Mouse (Mus musculus) kidney, postnatal 0 days (tissue): Measurements from ENCODE around the gene Pcdh9. TPM values are rescaled to one million over a fixed set of nuclear protein-coding genes. Genes with fewer than 3 reads are reported as not detected.
A peak's percentile ranks its signal among the peaks of the same experiment; 100 is the strongest.

Experiments
- ATAC-seq: fragments of 200-750 bp; cut with Nextera tagmentation; replicated peaks from 2 replicates; pipeline ENCODE4 v1.8.0; 2017; ENCODE audit warnings: low read depth, moderate number of reproducible peaks, moderate TSS enrichment, moderate library complexity; ENCODE audit not compliant: low FRiP score
- DNase-seq: peaks from one replicate; pipeline ENCODE4 v3.0.0-alpha.2; 2016; ENCODE audit warnings: low spot score
- H3K27ac ChIP-seq: fragments of 300-500 bp; sonication (generic); 2 replicates; pipeline ENCODE4 v1.5.1; 2014; ENCODE audit warnings: mild to moderate bottlenecking
- H3K27me3 ChIP-seq: fragments of 300-500 bp; sonication (generic); 2 replicates; pipeline ENCODE4 v1.6.1; 2014; ENCODE audit warnings: low read length, mixed read lengths; ENCODE audit not compliant: insufficient read depth
- H3K36me3 ChIP-seq: fragments of 300-500 bp; sonication (generic); 2 replicates; pipeline ENCODE4 v1.6.1; 2014; ENCODE audit warnings: low read length, mixed read lengths; ENCODE audit not compliant: insufficient read depth
- H3K4me1 ChIP-seq: fragments of 300-500 bp; sonication (generic); replicated peaks from 2 replicates; pipeline ENCODE4 v1.6.1; 2014; ENCODE audit warnings: antibody characterized with exemption, low read length, mixed read lengths; ENCODE audit not compliant: insufficient read depth
- H3K4me2 ChIP-seq: fragments of 300-500 bp; sonication (generic); 2 replicates; pipeline ENCODE4 v1.6.1; 2014; ENCODE audit warnings: mild to moderate bottlenecking, low read length, moderate library complexity, mixed read lengths
- H3K4me3 ChIP-seq: fragments of 300-500 bp; sonication (generic); replicated peaks from 2 replicates; pipeline ENCODE4 v1.5.1; 2014; ENCODE audit warnings: low read depth, low read length
- H3K9ac ChIP-seq: fragments of 300-500 bp; sonication (generic); 2 replicates; pipeline ENCODE4 v1.6.1; 2014; ENCODE audit warnings: low read depth, low read length
- H3K9me3 ChIP-seq: fragments of 300-500 bp; sonication (generic); replicated peaks from 2 replicates; pipeline ENCODE4 v1.6.1; 2016; ENCODE audit warnings: low read length, inconsistent platforms, mixed read lengths
- CTCF ChIP-seq: IDR thresholded peaks from 2 replicates; pipeline ENCODE4 v1.5.1; 2016; ENCODE audit warnings: antibody characterized with exemption, low read depth, mild to moderate bottlenecking, moderate library complexity
- WGBS: fragments of 180-500 bp; shearing (Covaris S2); extraction: QIAGEN DNeasy Blood & Tissue Kit; methylation state at CpG from one replicate; pipeline ENCODE4 v1.1.7; 2014; 5-methylcytosine and 5-hydroxymethylcytosine counted together
- polyA plus RNA-seq: library from polyadenylated mRNA; unstranded; fragments of >200 nt; fragmentation: Nextera tagmentation; extraction: Ambion mirVana; gene quantifications from 2 replicates; pipeline ENCODE4 v1.2.1, GENCODE M21; 2015

The Pcdh9 gene
- polyA plus RNA-seq, 1 experiment from 2014 or later, result 8.8 TPM

DNA sequence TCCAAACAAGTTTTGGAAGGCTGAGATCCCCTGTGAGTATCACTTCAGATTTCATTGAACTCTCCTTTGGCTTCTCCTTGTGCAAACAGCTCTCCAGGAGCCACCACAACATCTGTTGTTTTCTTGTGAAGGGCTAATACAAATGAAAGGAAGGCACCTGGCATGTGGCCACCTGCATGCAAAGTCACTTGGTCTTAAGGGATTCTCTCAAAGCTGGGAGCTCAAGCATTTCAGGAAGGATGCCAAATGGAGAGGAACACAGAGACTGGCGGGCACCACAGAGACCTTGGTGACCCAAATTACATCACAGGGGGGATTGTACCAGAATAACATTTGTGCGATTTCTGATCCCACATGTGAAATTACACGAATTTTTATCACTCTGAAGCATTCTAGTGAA lies 547.7 kb downstream of the Pcdh9 start:
- TF ChIP-seq CTCF, result no peak
- no peak overlapping the region for H3K27ac ChIP-seq
- DNase-seq, result no peak
- no peaks in the 10 kb centered on the region for H3K36me3 ChIP-seq
- no peak overlapping the region for H3K4me2 ChIP-seq
- H3K9me3 ChIP-seq, result no peaks in the 10 kb centered on the region
- 60% methylated on average over 3 of the region's 3 CpGs for WGBS
- no peak for ATAC-seq
- no peak overlapping the region for H3K4me3 ChIP-seq
- H3K9ac ChIP-seq, result no peak overlapping the region
- H3K27me3 ChIP-seq, result no peaks in the 10 kb centered on the region
- no peaks in the 10 kb centered on the region for H3K4me1 ChIP-seq

DNA sequence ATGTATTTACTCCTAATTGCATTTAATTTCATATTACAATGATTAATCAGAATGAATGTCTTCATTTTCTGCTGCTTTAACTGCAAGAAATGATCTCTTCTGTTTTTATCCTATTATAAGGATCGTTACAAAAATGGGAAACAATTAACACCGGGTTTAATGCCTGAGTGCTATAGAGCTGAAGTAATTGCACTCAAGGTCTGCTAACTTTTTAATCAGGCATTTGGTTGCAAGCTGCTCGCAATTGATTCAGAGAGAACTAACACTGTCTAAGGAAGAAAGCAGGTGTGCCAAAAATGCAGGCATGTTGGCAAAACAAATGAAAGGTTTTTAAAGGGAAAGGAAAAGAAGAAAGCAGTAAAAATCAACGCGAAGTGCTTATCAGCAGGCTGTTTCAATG lies 549.1 kb downstream of the Pcdh9 start:
- WGBS, result 51% methylated on average over 5 of the region's 5 CpGs

DNA sequence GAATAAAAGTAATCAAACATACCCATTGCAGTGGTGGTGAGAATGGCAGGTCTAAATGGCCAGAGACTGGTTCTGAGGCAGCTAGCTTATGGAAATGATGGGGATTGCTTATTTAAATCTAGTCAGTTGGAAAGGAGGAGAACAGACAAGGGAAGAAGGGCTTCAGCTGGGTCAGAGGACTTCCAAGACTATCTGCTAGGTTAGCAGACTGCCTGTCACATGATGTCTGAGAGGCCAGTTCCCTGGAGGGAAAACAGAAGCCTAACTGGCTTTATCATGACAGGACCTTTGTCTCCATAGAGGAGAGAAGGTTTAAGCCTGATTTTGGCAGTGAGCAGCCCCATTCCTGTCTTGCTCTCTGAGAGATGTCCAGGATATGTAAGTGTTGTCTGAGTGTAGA lies 561.2 kb downstream of the Pcdh9 start:
- no peak for DNase-seq
- no peak for ATAC-seq
- H3K27ac ChIP-seq, result no peak overlapping the region
- no peak overlapping the region for H3K4me2 ChIP-seq
- no peaks in the 10 kb centered on the region for H3K9me3 ChIP-seq
- H3K4me3 ChIP-seq, result no peak overlapping the region
- TF ChIP-seq CTCF, result no peak
- no peaks in the 10 kb centered on the region for H3K4me1 ChIP-seq
- H3K27me3 ChIP-seq, result no peaks in the 10 kb centered on the region
- H3K36me3 ChIP-seq, result no peaks in the 10 kb centered on the region
- H3K9ac ChIP-seq, result no peak overlapping the region

More for the DNA sequence above, 549.1 kb downstream of the Pcdh9 start:
- no peak for TF ChIP-seq CTCF
- no peak for ATAC-seq
- no peak for DNase-seq
- Histone ChIP-seq H3K27me3 (no peaks in the 10 kb centered on the region), H3K4me3 (no peak overlapping the region), H3K36me3 (no peaks in the 10 kb centered on the region), H3K4me2 (no peak overlapping the region), H3K9me3 (no peaks in the 10 kb centered on the region), H3K9ac (no peak overlapping the region), H3K4me1 (no peaks in the 10 kb centered on the region), H3K27ac (no peak overlapping the region)

DNA sequence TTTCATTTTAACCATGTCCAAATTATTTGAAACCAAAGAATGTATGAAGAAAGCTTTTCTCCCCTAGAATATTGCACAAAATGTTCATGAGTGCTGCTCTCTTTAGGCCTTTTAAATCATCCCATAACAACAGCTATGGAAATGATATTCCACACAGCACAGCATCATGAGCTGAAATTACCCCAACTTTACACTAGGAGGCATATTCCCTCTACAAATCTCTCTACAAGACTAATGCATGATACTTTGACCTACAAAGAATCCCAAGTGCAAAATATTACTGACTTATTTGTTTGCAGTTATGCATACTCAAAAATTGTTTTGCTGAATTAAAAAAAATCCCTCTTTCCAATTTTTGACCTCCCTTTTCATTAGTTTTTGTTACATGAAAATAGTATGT lies 573.1 kb downstream of the Pcdh9 start:
- no peak overlapping the region for H3K4me2 ChIP-seq
- peak; percentile 69 for TF ChIP-seq CTCF
- no peak overlapping the region for H3K27ac ChIP-seq
- no peaks in the 10 kb centered on the region for H3K4me1 ChIP-seq
- no peak overlapping the region for H3K9ac ChIP-seq
- no peaks in the 10 kb centered on the region for H3K27me3 ChIP-seq
- H3K4me3 ChIP-seq, result no peak overlapping the region
- no peaks in the 10 kb centered on the region for H3K9me3 ChIP-seq
- H3K36me3 ChIP-seq, result no peaks in the 10 kb centered on the region
- ATAC-seq (no peak), DNase-seq (peak; percentile 54)

DNA sequence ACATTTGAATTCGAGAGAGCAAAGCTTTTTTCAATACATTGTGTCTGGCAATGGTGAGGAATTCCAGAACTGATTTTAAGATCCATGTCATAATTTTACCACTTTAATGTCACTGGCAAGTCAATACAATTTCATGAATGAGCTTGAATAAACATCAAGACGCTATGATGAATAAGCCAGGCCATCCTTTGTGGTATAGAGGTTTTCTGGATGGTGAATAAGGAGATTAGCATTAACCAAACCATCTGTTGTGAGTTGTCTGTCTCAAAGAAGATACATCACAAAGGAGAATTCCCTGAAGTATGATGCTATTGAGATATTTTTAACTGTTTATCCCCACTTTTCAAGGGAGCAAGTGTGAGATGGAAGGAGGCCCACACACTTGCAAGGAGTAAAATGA lies 602.1 kb downstream of the Pcdh9 start:
- DNase-seq (no peak), ATAC-seq (no peak)
- TF ChIP-seq CTCF, result no peak
- no peak overlapping the region for H3K4me3 ChIP-seq
- no peaks in the 10 kb centered on the region for H3K27me3 ChIP-seq
- no peak overlapping the region for H3K9ac ChIP-seq
- no peak overlapping the region for H3K27ac ChIP-seq
- H3K9me3 ChIP-seq, result no peaks in the 10 kb centered on the region
- WGBS, result 69% methylated on average over 2 of the region's 2 CpGs
- H3K4me1 ChIP-seq, result no peaks in the 10 kb centered on the region
- H3K4me2 ChIP-seq, result no peak overlapping the region
- no peaks in the 10 kb centered on the region for H3K36me3 ChIP-seq

DNA sequence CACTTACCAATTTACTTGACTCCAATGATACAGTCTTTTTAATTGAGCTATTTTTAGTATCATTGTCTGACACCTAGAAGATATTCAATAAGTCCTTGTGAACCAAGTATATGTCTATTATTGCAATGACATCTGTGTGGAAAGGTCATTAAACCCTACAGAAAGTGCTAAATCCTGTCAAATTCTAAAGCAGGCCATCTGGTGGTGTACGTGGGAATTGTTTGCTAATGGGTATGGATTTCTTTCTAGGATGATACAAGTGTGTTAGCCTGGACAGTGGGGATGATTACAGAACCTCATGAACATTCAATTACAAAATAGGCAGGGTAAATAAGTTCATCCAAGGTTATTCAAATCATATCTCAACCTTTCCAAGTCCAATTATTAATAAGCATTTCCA lies 602.8 kb downstream of the Pcdh9 start:
- Histone ChIP-seq H3K27me3 (no peaks in the 10 kb centered on the region), H3K9me3 (no peaks in the 10 kb centered on the region), H3K27ac (no peak overlapping the region), H3K4me1 (no peaks in the 10 kb centered on the region), H3K4me2 (no peak overlapping the region), H3K36me3 (no peaks in the 10 kb centered on the region), H3K4me3 (no peak overlapping the region), H3K9ac (no peak overlapping the region)
- peak; percentile 42 for TF ChIP-seq CTCF
- DNase-seq (no peak), ATAC-seq (no peak)
- 49% methylated on average over 1 of the region's 1 CpGs for WGBS

DNA sequence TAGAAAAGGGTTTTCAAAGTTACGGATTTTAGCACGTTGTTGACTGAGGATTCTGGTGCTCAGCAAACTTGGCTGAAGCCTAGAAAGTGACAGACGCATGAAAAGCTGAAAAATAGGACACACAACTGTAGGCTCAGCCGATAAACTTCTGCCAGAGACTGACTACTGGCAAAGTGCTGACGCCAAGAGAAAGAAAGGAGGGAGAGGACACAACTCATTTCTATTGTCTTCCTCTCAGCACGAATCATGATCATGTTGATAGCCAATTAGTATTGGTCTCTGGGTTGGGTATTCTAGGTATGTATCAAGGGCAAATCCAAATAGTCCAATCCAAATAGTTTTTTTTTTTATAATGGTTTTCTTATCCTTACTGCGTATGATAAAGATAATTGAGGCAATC lies 605.3 kb downstream of the Pcdh9 start:
- Histone ChIP-seq H3K9ac (no peak overlapping the region), H3K9me3 (no peaks in the 10 kb centered on the region), H3K27me3 (no peaks in the 10 kb centered on the region), H3K4me2 (no peak overlapping the region), H3K4me3 (no peak overlapping the region), H3K36me3 (no peaks in the 10 kb centered on the region), H3K27ac (no peak overlapping the region), H3K4me1 (no peaks in the 10 kb centered on the region)
- no peak for TF ChIP-seq CTCF
- ATAC-seq (no peak), DNase-seq (no peak)
- 88% methylated on average over 7 of the region's 7 CpGs for WGBS
